Mouse (Mus musculus) adrenal gland, postnatal 36 days (tissue): ENCODE results near the gene Cntrob. TPM values are rescaled to one million over a fixed set of nuclear protein-coding genes. Genes with fewer than 3 reads are reported as not detected.
"Not testable (repeated sequence)": the region's sequence is repeated elsewhere in the genome, so short reads cannot be mapped to it uniquely, and the experiment has no call there.

Experiments
- DNase-seq, 2 experiments: peaks; one replicate each; pipeline ENCODE4 v3.0.0; 2021; ENCODE audit warnings: mixed read lengths in 1 of 2
- total RNA-seq, 2 experiments: library from RNA; stranded (reverse); gene quantifications; 2 replicates each; pipeline ENCODE4 v1.2.3; 2021

Cntrob gene
- total RNA-seq, 2 experiments from 2014 or later = 5.9 to 7.1 TPM

GRCm38 (mm10) chr11:69340161-69341131 lies 16.9 kb upstream of the Cntrob start, which contains the start of gene Rnf227:
TSS of gene Rnf227 (plus strand) at chr11:69340461.
- peak; percentile 75 to 87 for DNase-seq

GRCm38 (mm10) chr11:69334796-69335195 lies 11.2 kb upstream of the Cntrob start:
- peak in 1 of 2 experiments; percentile 37 for DNase-seq

- DNase-seq = no peak
Observed at GRCm38 (mm10) chr11:69333922-69334321, 10.3 kb upstream of the Cntrob start.

GRCm38 (mm10) chr11:69332713-69333253 lies 9.2 kb upstream of the Cntrob start:
- no peak for DNase-seq

GRCm38 (mm10) chr11:69331929-69332405 lies 8.4 kb upstream of the Cntrob start:
- DNase-seq = peak; percentile 80 to 86

GRCm38 (mm10) chr11:69331152-69331551 lies 7.6 kb upstream of the Cntrob start:
- peak; percentile 58 to 67 for DNase-seq

- DNase-seq = no peak
Observed at GRCm38 (mm10) chr11:69328517-69328916, 4.9 kb upstream of the Cntrob start.

- no peak for DNase-seq
Observed at GRCm38 (mm10) chr11:69327648-69328047, 4.1 kb upstream of the Cntrob start.

GRCm38 (mm10) chr11:69327157-69327442 lies 3.5 kb upstream of the Cntrob start:
- peak; percentile 33 to 63 for DNase-seq

- no peak for DNase-seq
Observed at GRCm38 (mm10) chr11:69326408-69327156, 3.0 kb upstream of the Cntrob start.

GRCm38 (mm10) chr11:69325628-69326407 lies 2.2 kb upstream of the Cntrob start, which contains the start of gene Kcnab3:
TSS of gene Kcnab3 (plus strand) at chr11:69326258.
- DNase-seq = peak; percentile 92

GRCm38 (mm10) chr11:69324749-69325148 lies 1.2 kb upstream of the Cntrob start:
- DNase-seq = no peak

- DNase-seq = no peak
Observed at GRCm38 (mm10) chr11:69322693-69323471, 693 bp downstream of the Cntrob start.

- DNase-seq = no peak
Observed at GRCm38 (mm10) chr11:69322010-69322409, 1.6 kb downstream of the Cntrob start.

GRCm38 (mm10) chr11:69321580-69321979 lies 2.0 kb downstream of the Cntrob start:
- DNase-seq = no peak

- DNase-seq = not testable (repeated sequence)
Observed at GRCm38 (mm10) chr11:69318000-69318399, 5.6 kb downstream of the Cntrob start.

GRCm38 (mm10) chr11:69316361-69316760 lies 7.2 kb downstream of the Cntrob start:
- no peak for DNase-seq

- DNase-seq = peak in 1 of 2 experiments; percentile 22
Observed at GRCm38 (mm10) chr11:69311266-69311665, 12.3 kb downstream of the Cntrob start.

- no peak for DNase-seq
Observed at GRCm38 (mm10) chr11:69306039-69306438, 17.5 kb downstream of the Cntrob start.

GRCm38 (mm10) chr11:69305291-69305690 lies 18.3 kb downstream of the Cntrob start:
- no peak for DNase-seq

- DNase-seq = no peak
Observed at GRCm38 (mm10) chr11:69302817-69303216, 20.8 kb downstream of the Cntrob start.
